Mouse (Mus musculus): ENCODE data around the gene Xdh.

Gene Xdh

DNA sequence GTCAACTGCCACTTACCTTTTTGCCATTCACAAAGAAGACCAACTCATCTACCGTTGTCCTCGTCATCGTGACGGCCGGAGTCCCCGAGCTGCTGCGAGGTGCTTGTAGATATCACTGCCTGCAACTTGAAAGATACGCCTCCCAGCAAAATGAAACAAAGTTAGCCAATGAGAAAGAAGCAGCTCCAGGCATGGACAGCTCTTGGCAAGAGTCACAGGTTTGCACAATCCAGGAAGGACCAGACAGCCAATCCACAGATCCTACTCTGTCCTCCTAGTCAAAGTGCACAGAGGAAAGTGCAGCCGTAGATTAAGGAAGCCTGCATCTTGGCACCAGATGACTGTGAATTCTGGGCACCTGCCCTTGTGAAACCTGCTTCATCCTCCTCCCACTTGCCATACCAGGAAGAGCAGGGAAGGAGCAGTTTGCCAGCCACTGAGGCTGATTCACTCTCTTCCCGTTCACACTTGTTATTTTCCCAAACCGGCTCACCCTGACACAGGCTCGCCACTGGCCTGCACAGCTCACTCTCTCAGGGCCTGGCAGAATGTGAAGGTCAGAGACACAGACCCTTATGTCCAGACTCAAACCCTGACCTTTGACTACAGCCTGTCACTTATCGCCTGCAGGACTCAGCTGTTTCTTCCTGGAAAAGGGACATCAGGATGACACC is at the start of gene Xdh:
Gene Xdh (minus strand): TSS at position 135 of the 674 bp plus-strand sequence.
- no peak for DNase-seq

DNA sequence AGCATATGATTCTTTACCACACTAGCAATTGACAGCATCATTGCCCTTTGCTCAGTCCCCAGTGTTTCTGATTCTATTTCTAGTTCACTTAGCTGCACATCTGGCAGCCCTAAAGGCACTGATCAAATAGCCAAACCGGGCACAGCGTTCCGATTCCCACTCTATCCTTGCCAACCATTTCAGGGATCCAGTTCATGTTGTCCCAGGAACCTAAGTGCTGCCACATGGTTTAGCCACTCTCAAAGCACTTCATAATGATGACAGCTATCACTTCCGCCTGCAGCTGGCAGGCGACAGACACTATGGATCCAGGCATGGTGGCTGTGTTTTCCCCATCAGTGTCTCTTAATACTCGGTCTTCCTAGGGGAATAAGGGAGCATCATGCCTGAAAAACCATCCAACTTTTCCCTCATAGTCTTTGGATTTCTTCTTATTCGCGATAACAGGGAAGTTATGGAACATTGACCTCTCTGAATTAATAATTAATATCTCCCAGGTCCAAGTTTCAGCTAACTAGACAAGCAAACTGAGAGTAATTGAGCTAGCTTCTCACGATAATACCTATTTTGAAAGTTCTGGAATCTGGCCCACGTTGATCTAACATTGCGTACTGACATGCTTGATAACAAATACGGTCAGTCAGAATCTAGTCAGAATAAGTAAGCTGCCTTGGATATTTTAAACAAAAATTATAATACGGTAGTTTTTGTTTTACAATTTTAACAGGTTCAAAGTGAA is 46.1 kb upstream of the Xdh start:
- no peak for DNase-seq

DNA sequence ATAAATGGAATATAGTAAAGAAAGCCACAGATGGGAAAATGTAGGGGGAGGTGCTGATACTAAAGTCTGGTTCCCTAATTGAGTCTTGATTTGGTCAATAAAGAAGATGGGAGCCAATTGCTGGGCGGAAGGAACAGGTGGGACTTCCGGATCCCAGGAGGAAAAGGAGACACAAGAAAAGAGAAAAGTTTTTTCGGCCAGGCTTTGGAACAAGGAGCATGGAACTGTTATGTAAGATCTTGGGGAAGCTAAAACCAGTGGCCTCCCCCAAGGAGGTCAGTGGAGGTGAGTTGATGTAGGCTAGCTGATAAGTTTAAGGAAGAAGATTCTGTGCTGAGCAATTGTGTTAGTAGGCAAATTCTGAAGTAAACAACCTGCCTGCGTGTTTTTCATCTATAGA is 41.3 kb upstream of the Xdh start:
- no peak for DNase-seq

DNA sequence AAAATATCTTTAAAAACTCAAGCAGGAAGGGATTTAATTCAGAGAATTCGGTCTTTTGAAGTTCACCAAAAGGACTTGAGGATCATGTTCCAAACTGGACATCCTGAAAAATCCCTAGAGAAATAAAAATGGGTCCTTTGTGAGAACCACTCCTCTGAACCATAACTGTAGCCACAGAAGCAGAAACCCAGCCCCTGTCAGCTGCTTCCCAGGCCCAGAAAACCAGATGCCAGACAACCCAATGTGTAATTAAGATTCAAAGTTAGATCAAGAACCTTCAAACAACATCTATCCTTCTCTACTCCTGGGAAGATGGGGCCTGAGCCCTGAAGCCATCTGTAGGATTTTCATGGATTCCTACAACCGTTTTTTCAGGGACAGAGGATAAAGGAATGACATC is 36.6 kb upstream of the Xdh start:
- DNase-seq = no peak

DNA sequence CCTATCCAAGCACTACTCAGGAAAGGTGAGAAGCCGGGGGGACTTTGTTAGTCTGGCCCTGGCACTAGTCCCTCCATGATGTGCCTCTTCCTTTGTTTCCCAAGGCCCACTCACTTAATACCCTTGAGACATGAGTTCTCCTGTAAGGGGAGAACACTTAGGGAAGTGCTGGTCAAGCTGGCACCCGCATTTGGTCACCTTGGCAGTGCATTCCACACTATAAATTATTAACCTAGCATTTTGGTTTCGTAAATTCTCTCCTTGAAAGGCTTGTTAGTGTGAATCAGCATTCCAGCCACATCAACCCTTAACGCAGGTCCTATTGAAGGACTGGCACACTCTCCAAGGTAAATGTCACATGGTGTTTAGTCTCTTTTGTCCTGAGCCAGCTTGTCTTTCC is 35.9 kb upstream of the Xdh start:
- no peak for DNase-seq

DNA sequence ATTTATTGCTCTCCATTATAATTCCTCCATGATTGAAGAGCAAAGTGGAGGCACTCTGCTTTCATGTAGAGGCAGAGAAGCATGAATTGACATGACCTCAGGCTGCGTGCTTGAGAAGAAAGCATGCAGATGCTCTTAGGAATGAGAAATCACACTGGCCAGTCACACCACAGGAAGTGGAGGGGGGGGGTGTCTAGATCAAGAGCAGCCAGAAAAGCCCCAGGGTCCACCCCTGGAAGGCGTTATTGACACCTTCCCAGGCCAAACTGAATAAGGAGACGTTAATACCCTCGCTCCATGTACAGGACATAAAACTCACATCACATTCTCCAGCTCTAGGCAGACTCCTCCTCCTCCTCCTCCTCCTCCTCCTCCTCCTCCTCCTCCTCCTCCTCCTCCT is 34.5 kb upstream of the Xdh start:
- DNase-seq = no peak

DNA sequence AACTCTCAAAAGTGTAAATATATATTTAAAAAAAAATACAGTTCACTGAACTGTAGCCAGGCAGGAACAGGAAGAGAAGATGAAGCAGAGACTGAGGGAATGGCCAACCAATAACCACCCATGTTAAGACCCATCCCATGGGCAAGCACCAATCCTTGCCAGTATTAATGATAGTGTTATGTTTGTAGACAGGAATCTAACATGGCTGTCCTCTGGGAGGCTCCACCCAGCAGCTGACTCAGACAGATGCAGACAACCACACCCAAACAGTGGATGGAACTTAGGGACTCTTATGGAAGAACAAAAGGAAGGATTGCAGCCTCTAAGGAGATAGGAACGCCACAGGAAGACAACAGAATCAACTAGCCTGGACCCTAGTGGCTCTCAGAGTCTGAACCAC is 32.9 kb upstream of the Xdh start:
- no peak for DNase-seq

DNA sequence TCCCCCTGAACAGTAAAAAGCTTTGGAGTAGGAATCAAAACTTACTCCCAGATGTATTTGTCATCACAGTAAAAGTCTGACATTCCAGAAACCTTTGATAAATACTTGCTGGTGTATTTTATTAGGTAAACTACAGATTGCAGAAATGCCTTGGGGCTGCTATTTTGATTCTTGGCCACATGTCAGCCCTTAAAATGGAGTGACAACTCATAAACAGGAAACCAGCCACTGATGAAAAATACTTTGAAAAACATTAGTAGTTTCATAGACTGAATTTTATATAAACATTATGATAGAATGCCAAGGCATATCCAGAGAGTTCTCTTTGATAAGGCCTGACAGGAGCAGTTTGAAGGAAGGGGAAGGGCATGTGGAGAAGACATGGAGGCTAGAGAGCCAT is 26.1 kb upstream of the Xdh start:
- DNase-seq = no peak

DNA sequence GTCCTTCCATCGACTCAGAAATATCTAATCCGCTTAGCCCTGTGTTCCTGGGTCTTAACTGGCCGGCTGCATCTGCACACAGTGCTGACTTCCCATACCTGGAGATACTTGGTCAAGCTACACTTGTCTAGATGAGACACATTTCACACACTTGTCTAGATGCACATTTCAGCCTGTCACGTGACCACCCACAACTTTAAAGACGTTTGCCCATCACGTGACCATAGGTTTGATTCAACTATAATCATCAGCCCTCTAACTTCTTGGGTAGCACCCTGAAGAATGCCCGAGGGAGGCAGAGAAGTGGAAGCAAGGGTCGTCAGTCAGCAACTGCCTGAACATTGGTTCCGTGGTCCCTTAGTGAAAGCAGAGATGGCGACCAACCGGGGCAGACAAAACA is 22.7 kb upstream of the Xdh start:
- no peak for DNase-seq

DNA sequence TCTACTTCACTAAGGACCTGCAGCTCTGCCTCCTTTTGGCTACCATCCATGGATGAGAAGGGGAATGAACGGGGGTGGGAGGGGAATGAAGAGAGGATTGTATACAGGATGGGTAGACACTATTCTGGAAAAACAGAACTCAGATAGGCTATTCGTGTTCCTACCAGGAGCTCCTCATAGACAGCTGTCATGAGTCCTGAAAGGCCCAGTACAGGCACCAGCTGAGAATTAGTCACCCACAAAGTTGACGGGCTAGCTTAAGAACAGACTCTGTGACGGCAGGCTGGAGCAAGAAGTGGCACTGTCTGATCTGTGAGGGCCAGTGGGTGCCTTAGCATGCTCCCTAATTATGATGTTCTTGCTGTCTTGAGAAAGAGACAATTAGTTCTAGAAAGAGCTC is 21.3 kb upstream of the Xdh start:
- DNase-seq = no peak

DNA sequence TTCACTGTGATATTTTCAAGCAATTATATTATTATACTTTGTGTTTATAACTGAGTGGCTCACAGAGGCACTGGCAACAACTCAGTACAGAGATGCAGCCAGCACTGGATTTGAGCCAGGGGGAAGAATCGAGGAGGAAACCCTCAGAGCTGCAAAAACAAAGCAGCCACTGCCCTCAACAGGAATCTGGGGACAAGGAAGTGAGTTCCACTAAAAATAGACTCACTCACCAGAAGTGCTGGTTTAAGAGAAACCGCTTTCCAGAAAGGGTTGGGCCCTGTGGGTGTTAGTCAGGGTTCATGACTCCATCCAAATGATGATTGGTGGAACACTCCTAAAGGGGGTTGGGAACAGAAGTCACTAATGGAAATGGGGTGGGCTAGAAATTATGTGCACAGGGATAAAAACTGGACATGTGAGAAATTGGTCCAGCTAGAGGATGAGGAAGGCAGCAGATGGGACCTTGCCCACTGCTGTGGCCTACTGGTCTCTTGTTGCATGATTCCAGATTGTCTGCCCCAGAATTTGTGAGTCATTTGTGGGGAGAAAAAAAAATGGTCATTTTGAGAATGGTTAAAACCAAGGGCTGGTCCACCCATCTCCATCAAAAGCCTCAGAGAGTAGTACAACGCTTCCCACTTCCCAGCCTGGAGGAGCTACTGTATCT is 20.5 kb upstream of the Xdh start:
- DNase-seq = no peak

DNA sequence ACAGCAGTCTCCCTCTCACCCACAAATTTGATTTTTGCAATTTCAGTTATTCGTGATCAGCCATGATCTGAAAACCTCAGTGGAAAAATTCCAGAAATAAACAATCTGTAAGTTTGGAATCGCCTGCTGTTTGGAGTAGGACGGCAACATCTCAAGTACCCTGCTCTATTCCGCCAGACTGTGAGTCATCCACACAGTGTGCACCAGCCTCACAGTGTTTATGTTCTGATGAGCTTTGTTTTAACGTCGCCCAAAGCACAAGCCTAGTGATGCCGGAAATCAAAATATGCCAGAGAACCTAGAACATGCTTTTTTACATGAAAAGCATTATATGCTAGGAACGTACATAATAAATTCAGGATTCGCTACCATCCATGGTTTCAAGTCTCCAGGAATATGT is 14.9 kb upstream of the Xdh start:
- DNase-seq = no peak

DNA sequence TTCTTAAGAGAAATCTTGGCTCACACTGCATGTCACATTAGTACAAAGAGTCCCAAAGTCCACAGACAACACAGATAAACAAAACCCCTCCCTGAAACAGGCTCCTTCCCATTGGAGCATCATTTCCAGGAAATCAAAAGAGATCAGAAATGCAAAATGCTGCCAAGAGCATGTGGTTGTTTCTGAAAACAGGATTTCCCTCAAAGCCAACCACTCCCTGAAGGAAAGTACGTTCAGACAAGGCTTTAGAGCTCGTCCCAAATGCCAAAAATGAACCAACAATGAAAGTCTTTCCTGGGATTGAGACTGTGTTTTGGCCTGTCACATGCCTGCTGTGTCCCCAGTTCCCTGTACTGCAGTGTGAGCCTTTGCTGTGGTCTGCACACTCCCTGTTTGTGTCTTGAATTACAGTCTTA is 12.6 kb upstream of the Xdh start:
- DNase-seq = no peak

DNA sequence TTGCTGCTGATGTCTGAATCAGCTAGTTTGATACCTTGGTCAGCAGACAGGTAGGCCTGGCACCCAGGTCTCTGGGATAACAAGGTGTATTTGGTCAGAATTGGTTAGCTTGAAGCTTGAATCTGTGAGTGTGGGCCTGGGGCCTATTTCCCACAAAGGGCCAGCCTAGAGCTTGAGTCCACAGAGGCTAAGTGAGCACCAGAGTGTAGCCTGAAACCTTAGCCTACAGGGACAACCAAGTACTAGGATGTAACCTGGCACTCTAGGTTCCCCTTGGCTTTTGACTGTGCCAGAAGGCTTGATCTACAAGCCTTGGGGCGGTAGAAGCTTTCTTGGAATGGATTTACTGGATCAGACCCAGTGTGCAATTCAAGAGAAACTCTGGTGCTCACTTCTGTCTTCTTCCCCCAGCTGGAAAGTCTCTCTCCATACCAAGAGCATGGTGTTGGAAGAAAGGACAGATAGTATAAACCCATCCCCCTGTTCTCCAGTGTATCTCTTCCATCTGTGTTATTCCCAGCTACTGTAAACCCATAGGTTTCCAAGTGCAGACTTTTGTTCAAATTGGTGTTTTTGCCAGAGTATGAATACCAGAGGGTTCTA is 11.9 kb upstream of the Xdh start:
- no peak for DNase-seq

DNA sequence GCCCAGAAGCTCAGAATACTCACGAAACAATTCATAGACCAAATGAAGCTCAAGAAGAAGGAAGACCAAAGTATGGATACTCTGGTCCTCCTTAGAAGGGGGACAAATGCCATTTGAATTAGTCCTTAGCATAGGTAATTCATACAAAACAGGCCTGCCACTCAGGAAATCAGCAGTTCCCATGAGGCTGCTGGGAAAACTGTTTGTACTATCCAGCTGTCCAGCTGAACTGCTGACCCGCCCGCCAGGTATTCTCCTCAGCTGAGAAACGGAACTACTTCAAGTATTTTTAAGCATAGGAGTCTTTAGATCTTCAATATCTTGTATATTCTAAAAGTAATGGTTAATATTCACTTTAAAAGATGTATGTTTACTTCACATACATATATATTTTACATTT is 10.7 kb upstream of the Xdh start:
- no peak for DNase-seq

DNA sequence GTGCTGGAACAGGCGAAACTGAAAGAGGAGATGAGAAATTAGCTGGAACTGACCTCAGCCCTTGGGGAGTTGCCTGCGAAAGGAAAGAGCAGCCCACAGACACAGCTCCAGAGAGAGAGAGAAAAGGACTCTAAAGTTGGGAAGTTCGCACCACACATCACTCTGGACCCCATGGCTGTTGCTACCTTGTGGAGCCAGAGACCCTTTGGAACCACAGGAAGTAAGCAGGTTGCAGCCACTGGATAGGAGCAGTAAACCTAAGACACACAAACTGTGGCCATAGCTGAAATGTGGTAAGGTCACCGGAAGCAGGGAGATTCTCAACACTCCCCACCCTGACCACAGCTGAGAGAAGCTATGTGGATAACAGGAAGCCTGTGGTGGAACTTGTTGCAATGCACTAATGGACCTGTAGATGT is 2.1 kb upstream of the Xdh start:
- DNase-seq = no peak

DNA sequence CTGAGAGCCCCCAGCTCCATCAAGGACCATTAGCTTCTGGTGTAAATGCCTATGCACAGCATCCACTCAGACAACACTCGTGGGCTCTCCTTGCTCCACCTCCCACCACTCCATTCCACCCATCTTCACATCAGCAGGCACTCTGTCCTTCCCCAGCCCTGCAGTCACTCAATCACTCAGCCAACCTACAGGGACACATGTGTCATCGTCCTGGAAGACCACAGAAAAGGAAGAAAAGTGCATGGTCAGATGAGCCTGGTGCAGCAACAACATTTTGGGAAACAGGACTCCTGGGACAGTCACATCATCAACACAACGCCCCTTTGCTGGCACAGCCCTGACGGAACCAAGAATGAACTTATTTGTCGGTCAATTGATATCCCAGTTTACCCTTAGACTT is 974 bp upstream of the Xdh start:
- DNase-seq = no peak

DNA sequence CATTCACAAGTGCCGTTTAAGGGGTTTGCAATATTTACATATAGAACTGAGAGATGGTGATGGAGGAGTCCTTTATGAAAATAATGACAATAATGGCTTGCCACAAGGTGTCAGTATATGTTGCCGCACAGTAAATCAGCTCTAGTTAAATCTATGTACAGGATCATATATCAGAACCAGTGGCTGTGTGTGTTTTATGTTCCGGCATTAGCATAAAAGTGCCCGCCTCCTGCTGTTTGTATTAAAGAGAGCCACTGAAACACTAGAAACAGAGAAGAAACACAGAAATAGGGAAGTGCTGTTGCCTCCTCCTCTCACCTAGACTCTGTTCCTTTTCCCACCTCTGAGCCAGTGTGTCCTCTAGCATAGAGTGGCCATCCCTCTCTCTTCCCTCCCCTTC is 498 bp downstream of the Xdh start:
- DNase-seq = no peak

DNA sequence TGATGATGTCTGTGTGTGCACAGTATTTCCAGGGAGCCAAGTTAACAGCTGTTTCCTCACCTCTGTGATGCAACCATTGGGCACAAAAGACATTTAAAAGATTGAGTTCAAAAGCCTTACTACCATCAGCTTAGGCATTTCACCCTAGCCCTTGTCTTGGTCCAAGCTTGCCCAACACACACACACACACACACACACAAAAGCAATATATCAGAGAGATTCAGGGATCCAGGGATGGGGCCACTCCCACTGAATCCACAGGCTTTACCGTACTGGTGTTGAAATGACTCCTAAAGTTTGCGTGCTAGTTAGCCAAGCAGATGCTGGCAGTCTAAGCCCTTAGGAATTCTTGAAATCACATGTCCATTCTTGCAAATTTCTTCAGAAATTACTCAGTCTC is 1.2 kb downstream of the Xdh start:
- no peak for DNase-seq

DNA sequence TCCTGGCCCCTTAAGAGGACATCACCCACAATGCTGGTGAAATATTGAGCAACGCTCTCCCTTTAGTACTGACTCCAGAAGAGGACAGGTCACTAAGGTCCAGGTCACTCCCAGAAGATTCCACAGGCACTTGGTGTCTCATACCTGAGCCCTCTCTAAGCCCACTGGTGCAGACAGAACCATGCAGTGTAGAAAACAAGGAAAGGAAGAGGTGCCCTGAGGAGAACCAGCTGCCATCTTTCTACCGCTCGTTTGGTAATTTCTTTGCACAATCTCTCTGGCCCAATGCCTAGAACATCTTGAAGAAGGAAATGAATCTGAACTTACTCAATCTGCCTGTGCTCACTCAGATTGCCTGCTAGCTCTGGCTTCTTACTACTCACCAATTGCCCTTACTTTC is 2.0 kb downstream of the Xdh start:
- DNase-seq = no peak

DNA sequence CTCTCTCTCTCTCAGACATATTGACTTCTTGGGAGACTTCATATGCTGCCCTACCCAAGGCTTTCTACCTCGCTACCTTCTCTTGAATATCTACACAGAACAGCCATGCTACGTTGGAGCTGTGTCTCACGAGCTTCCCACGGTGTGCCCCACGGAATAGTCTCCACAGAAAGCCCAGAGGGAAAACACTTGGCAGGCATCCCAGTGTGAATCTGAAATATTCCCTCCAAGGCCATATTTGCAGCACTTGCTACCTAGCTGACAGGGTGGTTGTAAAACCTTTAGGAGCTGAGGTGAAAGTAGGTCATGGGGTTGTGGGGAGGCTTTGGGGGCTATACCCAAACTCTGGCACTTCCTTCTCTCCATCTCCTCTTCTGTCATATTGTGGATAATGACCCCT is 3.1 kb downstream of the Xdh start:
- no peak for DNase-seq

DNA sequence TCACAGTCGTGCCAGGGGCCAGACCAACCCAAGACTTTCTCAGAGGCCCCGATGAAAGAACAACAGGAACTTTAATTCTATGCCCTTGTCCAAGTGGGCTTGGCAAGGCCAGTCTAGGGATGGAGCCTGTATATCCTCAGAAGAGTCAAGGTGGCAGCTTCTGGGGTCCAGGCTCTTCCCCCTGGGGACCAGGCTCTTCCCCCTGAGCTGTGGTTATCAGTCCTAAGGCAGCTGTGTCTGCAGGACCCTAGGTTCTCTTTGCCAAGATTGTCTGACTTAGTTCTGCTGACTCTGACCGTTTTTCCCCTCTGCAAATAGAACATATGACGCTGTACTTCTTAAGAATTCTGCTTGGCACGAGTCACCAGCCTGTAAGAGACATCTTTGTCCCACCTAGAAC is 5.3 kb downstream of the Xdh start:
- no peak for DNase-seq

DNA sequence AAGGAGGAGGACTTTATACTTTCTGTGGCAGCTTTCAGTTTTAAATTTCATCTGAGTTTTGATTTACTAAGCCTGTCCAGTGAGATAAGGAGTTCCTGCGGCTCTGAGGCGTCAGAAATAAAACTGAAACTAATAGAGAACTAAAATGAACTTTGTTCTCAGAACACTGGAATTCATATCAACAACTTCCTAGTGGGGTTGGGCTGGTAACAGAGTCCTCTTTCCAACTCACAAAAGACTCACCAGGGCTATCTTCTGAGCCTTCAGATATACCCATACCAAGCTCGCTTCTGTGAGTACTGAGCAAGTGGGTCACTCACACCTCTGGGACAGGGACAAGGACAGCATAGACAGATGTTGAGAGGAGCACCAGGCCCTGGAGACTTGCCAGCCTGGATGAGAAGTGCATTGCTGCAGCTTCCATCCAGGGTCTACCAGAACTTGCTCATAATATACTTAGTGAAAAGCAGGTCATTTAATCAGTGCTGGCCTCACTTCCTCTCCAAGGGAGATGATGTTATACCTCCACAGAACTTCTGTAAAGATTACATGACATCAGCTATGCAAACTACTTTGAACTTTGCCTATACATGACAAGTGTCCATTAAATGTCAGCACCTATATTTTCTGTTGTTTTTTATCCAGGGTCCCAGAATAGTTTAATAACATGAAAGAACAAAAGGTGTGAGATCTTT is 7.6 kb downstream of the Xdh start:
- DNase-seq = no peak
